1 mouse cellular context compared by ENCODE assay signal in the genomic region with DNA sequence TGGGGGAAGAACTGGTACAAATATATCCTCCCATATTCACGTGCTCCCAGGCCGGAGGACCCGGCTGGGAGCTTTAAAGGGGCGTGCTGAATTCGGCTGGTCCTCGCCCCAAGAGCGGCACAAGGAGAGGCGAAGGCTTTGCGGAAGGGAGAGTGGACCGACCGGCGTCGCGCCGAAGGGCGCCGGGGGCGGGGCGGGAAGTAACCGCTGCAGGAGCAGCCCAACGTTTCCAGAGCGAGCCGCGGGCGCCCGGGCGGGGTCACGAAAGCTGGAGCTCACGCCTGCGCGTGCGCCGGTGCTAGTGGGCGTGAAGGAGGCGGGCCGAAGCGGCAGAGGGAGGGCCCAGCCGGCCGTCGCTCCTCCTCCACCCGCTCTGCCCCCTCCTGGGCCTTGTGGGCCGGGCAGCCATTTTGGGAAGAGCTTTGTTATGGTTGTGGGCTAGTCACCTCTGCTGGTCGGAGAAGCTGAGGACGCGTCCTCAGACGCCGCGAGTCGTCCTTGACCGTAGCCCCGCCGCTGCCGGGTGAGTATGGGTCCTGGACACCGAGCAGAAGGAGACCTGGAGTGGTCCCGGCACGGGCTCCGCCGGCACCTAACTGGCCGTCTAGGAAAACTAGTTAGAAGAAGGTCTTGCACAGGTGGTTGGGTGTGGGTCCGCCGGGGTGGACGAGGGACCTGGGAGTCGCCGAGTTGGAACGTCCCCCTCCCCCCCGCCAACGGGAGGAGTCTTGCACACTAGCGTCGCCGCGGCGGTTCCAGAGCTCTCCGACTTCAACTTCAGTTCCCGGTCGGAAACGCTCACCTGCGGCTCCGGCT.
TF ChIP-seq lines count a peak whose summit lies in the region.

A gene (plus strand): TSS at position 353 of the 816 bp plus-strand sequence.

TF ChIP-seq in CH12.LX, 34 proteins besides CTCF, POLR2A, EP300 and RAD21 (continued from another document):
- TF ChIP-seq MEF2A (IDR thresholded peaks at IDR 0.05; ENCODE audit: borderline replicate concordance, low read depth, low read length) (peak; percentile 31; the same call in 1 of the 2 replicates), ZNF384 (IDR thresholded peaks at IDR 0.05; ENCODE audit: low read depth, low read length) (no peak), ELF1 (IDR thresholded peaks at IDR 0.05; ENCODE audit: low read depth, low read length) (peak; percentile 77), CHD1 (IDR thresholded peaks at IDR 0.05; ENCODE audit: low read depth, low read length) (peak; percentile 73; the same call in 1 of the 2 replicates), ETS1 (conservative IDR thresholded peaks at IDR 0.05; ENCODE audit: low read depth, low read length) (no peak), USF1 (IDR thresholded peaks at IDR 0.05; ENCODE audit: low read depth, low read length) (no peak), MAZ (IDR thresholded peaks at IDR 0.05; ENCODE audit: low read depth, low read length) (peak; percentile 94), POLR2AphosphoS2 (IDR thresholded peaks at IDR 0.05; ENCODE audit: low read depth, low read length) (peak; percentile 80), MXI1 (IDR thresholded peaks at IDR 0.05; ENCODE audit: low read depth, low read length) (peak; percentile 86), MYC (IDR thresholded peaks at IDR 0.05; ENCODE audit: low read depth, low read length) (peak; percentile 7; the same call in 1 of the 2 replicates), RCOR1 (conservative IDR thresholded peaks at IDR 0.05; ENCODE audit: low read depth, low read length) (no peak; the same call in 1 of the 2 replicates), PAX5 (IDR thresholded peaks at IDR 0.05; ENCODE audit: low read length) (no peak), TBP (conservative IDR thresholded peaks at IDR 0.05; ENCODE audit: low read depth, low read length) (no peak), UBTF (IDR thresholded peaks at IDR 0.05; ENCODE audit: low read depth, low read length) (no peak; the same call in 1 of the 2 replicates), TCF12 (IDR thresholded peaks at IDR 0.05; ENCODE audit: low read depth, low read length) (peak; percentile 65; the same call in 1 of the 2 replicates), ZMIZ1 (IDR thresholded peaks at IDR 0.05; ENCODE audit: low read depth, low read length) (peak; percentile 77), E2F4 (IDR thresholded peaks at IDR 0.05; ENCODE audit: insufficient replicate concordance, low read depth, low read length) (0 out of 2 replicates have a peak, but pooled peaks have one; percentile 29), SIN3A (IDR thresholded peaks at IDR 0.05; ENCODE audit: low read length) (no peak; the same call in none of the 2 replicates), KAT2A (IDR thresholded peaks at IDR 0.05; ENCODE audit: insufficient replicate concordance, low read length) (no peak), MAX (IDR thresholded peaks at IDR 0.05; ENCODE audit: low read length) (peak; percentile 76; the same call in 1 of the 2 replicates), JUND (conservative IDR thresholded peaks at IDR 0.05; ENCODE audit: low read depth, low read length) (no peak), NELFE (IDR thresholded peaks at IDR 0.05; ENCODE audit: low read depth, low read length) (peak; percentile 70), NRF1 (IDR thresholded peaks at IDR 0.05; ENCODE audit: low read depth, low read length) (peak; percentile 92), ZC3H11A (IDR thresholded peaks at IDR 0.05; ENCODE audit: low read depth, low read length) (no peak), JUN (IDR thresholded peaks at IDR 0.05; ENCODE audit: insufficient read depth, low read depth, low read length) (no peak), BHLHE40 (IDR thresholded peaks at IDR 0.05; ENCODE audit: low read depth, low read length) (peak; percentile 62; the same call in 1 of the 2 replicates)
